Mouse (Mus musculus) neural tube, embryonic 12.5 days (tissue): Measurements from ENCODE around the gene Rhot1. TPM values are rescaled to one million over a fixed set of nuclear protein-coding genes. Genes with fewer than 3 reads are reported as not detected.
A peak's percentile ranks its signal among the peaks of the same experiment; 100 is the strongest.

Source experiments
- ATAC-seq: fragments of 200-750 bp; cut with Nextera tagmentation; 2 replicates; pipeline ENCODE4 v1.8.0; 2017; ENCODE audit warnings: low read depth, mild to moderate bottlenecking, moderate TSS enrichment, moderate library complexity; ENCODE audit not compliant: low FRiP score
- H3K27ac ChIP-seq: fragments of 300-500 bp; sonication (generic); 2 replicates; pipeline ENCODE4 v1.5.1; 2016
- H3K27me3 ChIP-seq: fragments of 300-500 bp; sonication (generic); replicated peaks from 2 replicates; pipeline ENCODE4 v1.6.1; 2016; ENCODE audit warnings: mild to moderate bottlenecking
- H3K36me3 ChIP-seq: fragments of 300-500 bp; sonication (generic); 2 replicates; pipeline ENCODE4 v1.6.1; 2016; ENCODE audit warnings: mild to moderate bottlenecking
- H3K4me1 ChIP-seq: fragments of 300-500 bp; sonication (generic); 2 replicates; pipeline ENCODE4 v1.6.1; 2016
- H3K4me2 ChIP-seq: fragments of 300-500 bp; sonication (generic); replicated peaks from 2 replicates; pipeline ENCODE4 v1.6.1; 2016; ENCODE audit warnings: mild to moderate bottlenecking
- H3K4me3 ChIP-seq: fragments of 300-500 bp; sonication (generic); 2 replicates; pipeline ENCODE4 v1.5.1; 2016
- H3K9ac ChIP-seq: fragments of 300-500 bp; sonication (generic); 2 replicates; pipeline ENCODE4 v1.6.1; 2016; ENCODE audit warnings: mild to moderate bottlenecking
- H3K9me3 ChIP-seq: fragments of 300-500 bp; sonication (generic); 2 replicates; pipeline ENCODE4 v1.6.1; 2016; ENCODE audit warnings: mild to moderate bottlenecking
- WGBS: fragments of 180-500 bp; shearing (Covaris S2); methylation state at CpG from one replicate; pipeline ENCODE4 v1.1.7; 2016; 5-methylcytosine and 5-hydroxymethylcytosine counted together
- polyA plus RNA-seq: library from polyadenylated mRNA; unstranded; fragments of >200 nt; fragmentation: Nextera tagmentation; extraction: Ambion mirVana; gene quantifications from 2 replicates; pipeline ENCODE4 v1.2.1, GENCODE M21; 2016

The Rhot1 gene
- polyA plus RNA-seq, 1 experiment from 2014 or later: 70.9 TPM

DNA sequence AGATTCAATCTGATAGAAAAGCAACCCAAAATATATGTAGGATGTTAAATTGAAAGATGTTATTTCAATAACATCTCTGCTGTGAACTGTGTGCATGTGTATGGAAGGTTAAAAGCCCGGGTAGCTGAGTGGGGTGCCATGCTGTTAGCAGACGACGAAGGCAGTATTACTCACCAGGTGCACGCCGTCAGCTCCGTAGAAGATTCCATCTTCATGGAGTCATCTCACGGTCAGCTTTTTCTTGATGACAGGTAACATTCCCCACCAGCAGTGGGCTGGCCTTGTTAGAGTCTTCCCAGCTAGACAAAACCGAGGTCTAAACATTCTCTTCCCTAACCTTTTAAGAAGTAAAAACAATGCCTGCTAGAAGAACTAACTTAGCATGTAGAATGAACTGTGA lies 55.3 kb downstream of the Rhot1 start:
- WGBS: 92% methylated on average over 8 of the region's 8 CpGs
- peaks cover 40% of the 10 kb centered on the region for H3K36me3 ChIP-seq
- ATAC-seq: no peak

GRCm38 (mm10) chr11:80271096-80271495 lies 62.3 kb downstream of the Rhot1 start:
- WGBS: 87% methylated on average over 5 of the region's 5 CpGs
- no peak for ATAC-seq
- no peaks in the 10 kb centered on the region for H3K4me1 ChIP-seq
- no peak overlapping the region for H3K4me2 ChIP-seq
- no peak overlapping the region for H3K9ac ChIP-seq
- no peak overlapping the region for H3K4me3 ChIP-seq
- H3K27ac ChIP-seq: no peak overlapping the region
- H3K36me3 ChIP-seq: peaks cover 4% of the 10 kb centered on the region
- no peaks in the 10 kb centered on the region for H3K27me3 ChIP-seq
- H3K9me3 ChIP-seq: no peaks in the 10 kb centered on the region

More for the DNA sequence above, 55.3 kb downstream of the Rhot1 start:
- no peak overlapping the region for H3K27ac ChIP-seq
- no peak overlapping the region for H3K4me3 ChIP-seq
- H3K9me3 ChIP-seq: no peaks in the 10 kb centered on the region
- no peak overlapping the region for H3K4me2 ChIP-seq
- H3K4me1 ChIP-seq: no peaks in the 10 kb centered on the region
- no peaks in the 10 kb centered on the region for H3K27me3 ChIP-seq
- H3K9ac ChIP-seq: no peak overlapping the region

DNA sequence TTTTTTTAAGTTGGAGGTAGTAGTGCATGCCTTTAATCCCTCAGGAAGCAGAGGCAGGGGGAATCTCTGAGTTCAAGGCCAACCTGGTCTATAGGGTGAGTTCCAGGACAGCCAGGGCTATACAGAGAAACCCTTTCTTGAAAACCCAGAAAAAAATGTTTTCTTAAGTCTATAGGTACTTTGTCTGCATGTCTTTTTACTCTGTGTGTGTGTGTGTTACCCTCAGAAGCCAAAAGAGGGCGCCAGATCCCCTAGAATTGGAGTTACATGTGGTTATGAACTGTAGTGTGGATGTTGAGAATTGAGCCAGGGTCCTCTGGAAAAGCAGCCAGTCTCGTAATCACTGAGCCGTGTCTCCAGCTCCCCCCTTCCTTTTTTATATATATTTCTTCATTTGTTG lies 66.2 kb downstream of the Rhot1 start:
- Histone ChIP-seq H3K36me3 (no peaks in the 10 kb centered on the region), H3K9ac (no peak overlapping the region), H3K4me3 (no peak overlapping the region), H3K9me3 (no peaks in the 10 kb centered on the region), H3K27me3 (no peaks in the 10 kb centered on the region), H3K4me1 (no peaks in the 10 kb centered on the region), H3K4me2 (no peak overlapping the region), H3K27ac (no peak overlapping the region)
- ATAC-seq: no peak
- WGBS: 67% methylated on average over 3 of the region's 3 CpGs

DNA sequence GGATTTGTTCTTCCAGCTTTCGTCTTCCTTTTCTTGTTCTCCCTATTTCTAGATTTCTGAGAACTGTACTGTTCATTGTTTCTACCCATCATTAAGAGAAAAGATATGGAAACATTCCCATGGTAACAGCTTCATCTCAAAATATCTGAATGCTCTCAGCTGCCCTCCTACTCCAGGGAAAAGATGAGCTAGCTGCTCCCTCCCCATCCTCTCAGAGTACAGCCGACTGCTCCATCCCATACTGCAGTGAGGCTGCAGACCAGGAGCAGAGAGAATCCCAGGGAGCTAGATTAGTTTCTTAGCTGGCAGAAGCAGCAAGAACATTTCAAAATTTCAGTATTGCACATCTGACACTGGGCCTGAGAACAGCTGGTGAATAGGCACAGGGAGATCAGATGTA lies 69.2 kb downstream of the Rhot1 start:
- no peaks in the 10 kb centered on the region for H3K9me3 ChIP-seq
- no peak overlapping the region for H3K9ac ChIP-seq
- no peak for ATAC-seq
- no peak overlapping the region for H3K4me3 ChIP-seq
- WGBS: 65% methylated on average over 2 of the region's 2 CpGs
- no peak overlapping the region for H3K4me2 ChIP-seq
- no peaks in the 10 kb centered on the region for H3K4me1 ChIP-seq
- no peaks in the 10 kb centered on the region for H3K36me3 ChIP-seq
- H3K27ac ChIP-seq: no peak overlapping the region
- no peaks in the 10 kb centered on the region for H3K27me3 ChIP-seq

DNA sequence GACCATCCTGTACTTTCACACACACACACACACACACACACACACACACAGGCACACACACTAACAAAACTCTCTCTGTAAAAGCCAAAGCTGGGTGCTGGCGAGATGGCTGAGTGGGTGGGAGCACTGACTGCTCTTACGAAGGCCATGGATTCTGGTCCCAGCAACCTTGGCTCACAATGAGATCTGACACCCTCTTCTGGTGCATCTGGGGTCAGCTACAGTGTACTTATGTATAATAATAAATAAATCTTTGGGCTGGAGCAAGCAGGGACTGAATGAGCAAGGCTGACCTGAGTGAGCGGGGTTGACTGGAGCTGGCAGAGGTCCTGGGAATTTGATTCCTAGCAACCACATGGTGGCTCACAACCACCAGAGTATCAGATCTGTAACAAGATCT lies 75.0 kb downstream of the Rhot1 start:
- Histone ChIP-seq H3K4me1 (no peaks in the 10 kb centered on the region), H3K4me2 (no peak overlapping the region), H3K36me3 (no peaks in the 10 kb centered on the region), H3K9ac (no peak overlapping the region), H3K4me3 (no peak overlapping the region), H3K27ac (no peak overlapping the region), H3K27me3 (no peaks in the 10 kb centered on the region), H3K9me3 (no peaks in the 10 kb centered on the region)
- ATAC-seq: no peak
- 81% methylated on average over 3 of the region's 3 CpGs for WGBS

GRCm38 (mm10) chr11:80284641-80285040 lies 75.8 kb downstream of the Rhot1 start:
- no peaks in the 10 kb centered on the region for H3K36me3 ChIP-seq
- H3K27ac ChIP-seq: no peak overlapping the region
- no peaks in the 10 kb centered on the region for H3K27me3 ChIP-seq
- no peak overlapping the region for H3K4me2 ChIP-seq
- H3K4me3 ChIP-seq: no peak overlapping the region
- WGBS: 59% methylated on average over 6 of the region's 6 CpGs
- H3K4me1 ChIP-seq: 0 out of 2 replicates have a peak, but pooled peaks cover 4% of the 10 kb centered on the region
- H3K9me3 ChIP-seq: no peaks in the 10 kb centered on the region
- no peak overlapping the region for H3K9ac ChIP-seq
- no peak for ATAC-seq

GRCm38 (mm10) chr11:80287150-80287549 lies 78.3 kb downstream of the Rhot1 start:
- no peaks in the 10 kb centered on the region for H3K36me3 ChIP-seq
- no peak overlapping the region for H3K4me2 ChIP-seq
- no peak for ATAC-seq
- H3K9me3 ChIP-seq: no peaks in the 10 kb centered on the region
- H3K4me3 ChIP-seq: no peak overlapping the region
- WGBS: 20% methylated on average over 5 of the region's 5 CpGs
- H3K27ac ChIP-seq: no peak overlapping the region
- H3K27me3 ChIP-seq: no peaks in the 10 kb centered on the region
- no peak overlapping the region for H3K9ac ChIP-seq
- H3K4me1 ChIP-seq: peaks cover 17% of the 10 kb centered on the region

- Histone ChIP-seq H3K4me3 (peak overlapping the region; percentile 31), H3K27me3 (no peaks in the 10 kb centered on the region), H3K36me3 (no peaks in the 10 kb centered on the region), H3K4me1 (peaks cover 27% of the 10 kb centered on the region), H3K4me2 (peak overlapping the region; percentile 58), H3K9me3 (no peaks in the 10 kb centered on the region), H3K9ac (peak overlapping the region; percentile 18), H3K27ac (peak overlapping the region; percentile 57)
- peak; percentile 66 for ATAC-seq
- WGBS: 2% methylated on average over 23 of the region's 23 CpGs
These were observed 81.1 kb downstream of the Rhot1 start for GRCm38 (mm10) chr11:80289701-80290445.

GRCm38 (mm10) chr11:80291004-80291403 lies 82.2 kb downstream of the Rhot1 start:
- 83% methylated on average over 2 of the region's 2 CpGs for WGBS
- no peak for ATAC-seq

DNA sequence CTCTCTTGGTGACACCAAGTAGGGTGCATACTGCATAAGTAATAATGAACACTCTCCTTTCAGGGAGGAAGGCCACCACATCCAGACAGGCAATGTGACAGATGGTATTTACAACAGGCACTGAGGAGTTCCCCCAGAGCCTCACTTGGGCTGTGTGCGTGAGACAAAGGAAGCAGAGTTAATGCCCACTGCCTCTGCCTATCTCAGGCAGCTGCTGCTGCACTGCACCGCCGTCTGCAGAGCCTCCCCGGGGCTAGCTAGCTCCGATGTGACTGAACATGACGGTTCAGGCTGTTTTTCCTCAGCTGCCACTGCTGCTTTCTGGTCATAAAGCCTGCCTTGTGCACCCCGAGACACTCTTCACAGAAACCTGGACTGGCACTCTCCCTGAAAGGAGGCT lies 83.6 kb downstream of the Rhot1 start:
- Histone ChIP-seq H3K27ac (peak overlapping the region; percentile 75; the same call in 1 of the 2 replicates), H3K4me2 (0 out of 2 replicates have a peak overlapping the region, but pooled peaks have one; percentile 31), H3K4me1 (peaks cover 27% of the 10 kb centered on the region), H3K27me3 (peaks cover 7% of the 10 kb centered on the region), H3K36me3 (no peaks in the 10 kb centered on the region), H3K9ac (0 out of 2 replicates have a peak overlapping the region, but pooled peaks have one; percentile 38), H3K4me3 (no peak overlapping the region), H3K9me3 (no peaks in the 10 kb centered on the region)
- 12% methylated on average over 7 of the region's 7 CpGs for WGBS
- peak; percentile 66 for ATAC-seq

More at GRCm38 (mm10) chr11:80291004-80291403, 82.2 kb downstream of the Rhot1 start:
- H3K9ac ChIP-seq: no peak overlapping the region
- H3K36me3 ChIP-seq: no peaks in the 10 kb centered on the region
- peaks cover 27% of the 10 kb centered on the region for H3K4me1 ChIP-seq
- H3K9me3 ChIP-seq: no peaks in the 10 kb centered on the region
- H3K4me2 ChIP-seq: no peak overlapping the region
- no peak overlapping the region for H3K27ac ChIP-seq
- H3K27me3 ChIP-seq: peaks cover 6% of the 10 kb centered on the region
- no peak overlapping the region for H3K4me3 ChIP-seq

DNA sequence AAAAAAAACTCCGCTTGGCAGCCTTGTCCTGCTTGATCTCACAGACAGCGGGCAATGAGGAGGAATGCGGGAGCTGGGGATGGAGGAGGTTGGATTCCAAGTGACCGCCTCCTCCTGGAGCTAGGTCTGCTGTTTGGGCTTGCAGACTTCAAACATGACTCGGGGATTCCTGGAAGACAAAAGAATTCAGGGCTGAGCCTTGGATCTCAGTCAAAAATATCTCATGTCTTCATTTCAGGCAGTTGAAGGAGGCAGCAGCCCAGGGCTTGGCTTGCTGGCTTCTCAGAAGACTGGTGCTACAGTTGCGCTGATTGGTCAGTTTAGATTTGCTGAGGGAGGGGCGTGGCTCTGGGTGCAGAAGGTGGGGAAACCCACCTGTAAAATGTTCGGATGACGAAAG lies 86.2 kb downstream of the Rhot1 start:
- H3K4me1 ChIP-seq: peaks cover 32% of the 10 kb centered on the region
- H3K9me3 ChIP-seq: no peaks in the 10 kb centered on the region
- peaks cover 7% of the 10 kb centered on the region for H3K27me3 ChIP-seq

GRCm38 (mm10) chr11:80295785-80296184 lies 87.0 kb downstream of the Rhot1 start:
- Histone ChIP-seq H3K36me3 (no peaks in the 10 kb centered on the region), H3K27me3 (peaks cover 7% of the 10 kb centered on the region), H3K27ac (no peak overlapping the region), H3K4me1 (peaks cover 28% of the 10 kb centered on the region), H3K9ac (no peak overlapping the region), H3K4me3 (no peak overlapping the region), H3K9me3 (no peaks in the 10 kb centered on the region), H3K4me2 (no peak overlapping the region)
- WGBS: 40% methylated on average over 14 of the region's 14 CpGs
- no peak for ATAC-seq

More for the DNA sequence above, 86.2 kb downstream of the Rhot1 start:
- 27% methylated on average over 9 of the region's 9 CpGs for WGBS
- no peaks in the 10 kb centered on the region for H3K36me3 ChIP-seq
- ATAC-seq: no peak
- no peak overlapping the region for H3K9ac ChIP-seq
- no peak overlapping the region for H3K27ac ChIP-seq
- H3K4me2 ChIP-seq: no peak overlapping the region
- H3K4me3 ChIP-seq: no peak overlapping the region
